Mouse (Mus musculus) cerebellum, adult 2 months (tissue): Measurements from ENCODE around the gene Crb2.

Source experiments
- CTCF ChIP-seq: fragments of 200-500 bp; IDR thresholded peaks from 2 replicates; pipeline ENCODE4 v1.5.1; 2011; ENCODE audit warnings: low read depth, mild to moderate bottlenecking, control low read depth, low read length, moderate library complexity, borderline replicate concordance; ENCODE audit not compliant: insufficient read depth
- POLR2A ChIP-seq: fragments of 200-500 bp; IDR thresholded peaks from 2 replicates; pipeline ENCODE4 v1.6.1; 2011; ENCODE audit warnings: low read length, control low read depth, borderline replicate concordance; ENCODE audit not compliant: insufficient read depth

GRCm38 (mm10) chr2:37776016-37776415 is at the start of gene Crb2:
- TF ChIP-seq POLR2A, result no peak
- no peak for TF ChIP-seq CTCF
